Mouse (Mus musculus): ENCODE results near the gene Ubxn4.
"Not testable (repeated sequence)": the region's sequence is repeated elsewhere in the genome, so short reads cannot be mapped to it uniquely, and the experiment has no call there.

Ubxn4 gene

DNA sequence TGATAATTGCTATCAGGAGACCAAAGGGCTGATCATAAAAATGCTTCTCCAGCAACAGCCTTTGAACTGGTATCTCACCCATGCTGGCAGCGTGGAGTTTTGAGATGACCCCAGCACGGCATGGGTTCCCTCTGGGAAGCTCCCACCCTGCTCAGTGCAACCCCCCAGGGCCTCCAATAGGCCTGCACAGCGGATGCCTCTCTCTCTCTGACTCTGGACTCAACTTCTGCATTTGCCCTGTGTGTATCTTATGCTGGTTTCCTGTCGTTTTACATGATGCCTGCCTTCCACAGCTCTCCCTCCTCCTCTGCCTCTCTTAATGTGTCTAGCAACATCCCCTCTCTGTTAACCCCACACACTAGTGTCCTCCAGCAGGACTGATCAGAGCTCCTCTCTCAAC lies 70.9 kb downstream of the Ubxn4 start:
- DNase-seq (ENCODE audit: low spot score in 2 of 2), result no peak

DNA sequence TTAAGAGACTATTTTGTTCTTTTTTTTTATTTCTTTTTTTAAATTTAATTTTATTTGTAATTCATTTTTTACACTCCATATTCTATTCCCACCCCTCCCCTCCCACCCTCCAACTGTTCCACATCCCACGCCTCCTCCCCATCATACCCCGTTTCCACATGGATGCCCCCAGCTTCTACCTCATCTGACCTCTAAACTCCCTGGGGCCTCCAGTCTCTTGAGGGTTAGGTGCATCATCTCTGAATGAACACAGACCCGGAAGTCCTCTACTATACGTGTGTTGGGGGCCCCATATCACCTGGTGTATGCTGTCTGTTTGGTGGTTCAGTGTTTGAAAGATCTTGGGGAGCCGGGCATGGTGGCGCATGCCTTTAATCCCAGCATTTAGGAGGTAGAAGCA lies 75.5 kb downstream of the Ubxn4 start:
- DNase-seq (ENCODE audit: low spot score in 2 of 2), result not testable (repeated sequence)

DNA sequence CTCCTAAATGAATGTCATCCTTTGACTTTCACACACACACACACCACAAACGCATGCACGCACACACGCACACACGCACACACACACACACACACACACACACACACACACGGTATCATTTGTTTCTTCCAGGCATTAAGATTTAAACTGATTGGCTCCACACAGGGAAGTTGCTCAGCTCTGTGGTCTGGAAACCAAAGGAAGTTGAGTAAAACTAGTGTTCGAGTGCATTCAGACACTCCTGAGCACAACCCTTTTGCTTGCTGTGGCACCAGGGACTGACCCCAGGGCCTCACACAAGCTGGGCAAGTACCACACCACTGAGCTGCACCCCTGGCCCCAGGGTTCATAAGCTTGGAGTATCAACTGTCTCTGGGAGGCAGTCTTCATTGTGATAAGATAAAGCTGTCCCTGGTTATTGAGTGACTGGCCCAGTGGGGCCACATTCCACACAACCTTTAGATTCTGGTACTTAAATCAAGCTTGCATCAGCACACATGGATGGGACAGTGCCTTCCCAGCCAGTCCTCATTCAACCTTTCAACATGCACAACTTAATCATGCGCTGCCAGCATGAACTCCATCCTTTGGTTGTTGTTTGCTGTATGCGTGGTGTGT lies 79.4 kb downstream of the Ubxn4 start:
- DNase-seq (ENCODE audit: low spot score in 2 of 2), result no peak

DNA sequence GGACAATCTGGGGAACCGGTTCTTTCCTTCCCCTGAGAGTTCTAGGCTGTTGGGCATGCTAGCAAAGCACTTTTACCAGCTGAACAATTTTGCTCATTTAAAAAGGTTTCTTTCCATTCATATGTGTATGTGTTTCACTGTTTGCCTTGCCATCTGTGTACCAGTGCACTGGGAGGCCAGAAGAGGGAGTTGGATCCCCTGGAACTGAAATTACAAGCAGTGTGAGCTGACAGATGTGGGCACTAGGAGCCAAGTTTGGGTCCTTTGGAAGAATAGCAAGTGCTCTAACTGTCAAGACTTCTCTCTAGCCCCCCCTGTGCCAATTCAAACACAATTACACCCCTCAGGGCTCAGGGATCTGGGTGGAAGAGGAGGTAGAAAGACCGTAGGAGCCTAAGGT lies 81.0 kb downstream of the Ubxn4 start:
- no peak for DNase-seq (ENCODE audit: low spot score in 2 of 2)

DNA sequence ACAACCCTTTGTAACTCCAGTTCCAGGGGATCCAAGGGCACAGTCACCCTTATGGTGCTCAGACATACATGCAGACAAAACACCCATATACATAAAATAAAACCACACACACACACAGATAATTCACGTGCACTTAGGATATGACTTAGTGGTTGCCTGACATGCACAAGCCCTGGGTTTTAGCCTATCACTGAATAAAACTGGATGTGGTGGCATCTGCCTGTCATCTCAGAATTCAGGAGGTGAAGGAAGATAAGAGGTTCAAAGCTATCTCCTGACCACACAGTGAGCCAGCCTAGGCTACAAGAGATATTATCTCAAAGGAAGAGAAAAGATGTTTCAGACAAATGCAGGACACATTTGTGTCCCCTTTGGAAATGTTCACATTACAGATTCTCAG lies 83.4 kb downstream of the Ubxn4 start:
- DNase-seq (ENCODE audit: low spot score in 2 of 2), result no peak

DNA sequence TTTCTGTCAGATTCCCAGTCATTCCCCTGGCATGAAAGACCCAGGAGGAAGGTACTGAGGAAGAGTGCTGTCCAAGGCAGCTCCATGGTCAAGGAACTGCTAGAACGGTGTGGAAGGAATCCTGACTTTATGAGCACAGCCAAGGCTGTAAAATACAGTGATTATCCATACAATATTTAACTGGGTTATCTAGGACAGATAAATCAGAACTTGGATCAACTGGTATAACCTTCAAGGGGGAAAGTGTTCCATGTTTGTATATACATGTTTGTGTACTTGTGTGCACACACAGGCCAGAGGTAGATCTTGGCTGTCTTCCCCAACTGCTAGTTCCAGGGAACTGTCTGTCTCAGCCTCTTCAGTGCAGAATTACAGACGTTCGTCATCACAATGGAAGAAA lies 84.5 kb downstream of the Ubxn4 start, which contains the start of gene Lct:
Gene Lct, minus strand, starts transcription at position 101 of the 400 bp plus-strand sequence.
- DNase-seq (ENCODE audit: low spot score in 2 of 2), result no peak

Measured in thymus, postnatal 10 days (tissue).